In the genomic region with DNA sequence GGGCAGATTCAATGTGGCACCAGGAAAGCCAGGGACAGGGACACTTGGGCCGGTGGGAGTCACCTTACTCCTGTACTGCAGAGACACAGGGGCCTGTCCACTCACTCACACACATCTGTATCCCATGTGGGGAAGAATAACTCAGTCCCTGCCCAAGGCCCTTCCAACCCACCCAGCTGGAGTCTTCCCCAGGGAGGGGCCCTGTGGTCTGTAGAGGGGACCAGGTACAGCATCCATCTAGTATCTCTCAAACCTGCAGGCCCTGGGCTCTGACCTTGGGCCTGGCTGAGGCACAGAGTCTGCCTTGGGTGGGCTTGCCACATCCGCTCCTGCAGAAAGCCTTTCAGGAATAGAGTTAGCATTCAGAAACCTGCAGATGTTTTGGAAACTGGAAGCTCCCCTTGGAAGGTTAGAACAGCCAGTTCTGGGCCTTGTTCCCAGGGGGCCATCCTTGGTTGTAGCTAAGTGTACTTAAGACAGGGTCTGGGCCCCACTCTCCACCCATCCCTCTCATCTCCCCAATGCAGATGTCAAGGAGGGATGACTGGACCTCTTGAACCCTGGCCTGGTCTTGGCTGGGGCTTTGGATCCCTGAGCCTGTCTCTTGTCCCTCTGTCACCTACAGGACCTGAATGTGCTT, we compare ENCODE assay signal across 12 mouse cellular contexts.
A peak's percentile ranks its signal among the peaks of the same experiment; 100 is the strongest.
DNase-seq lines count a peak whose midpoint lies in the region; ATAC-seq and TF ChIP-seq lines count a peak whose summit lies in the region.
"Had no signal": no experiment of that assay in that cellular context is flagged by ENCODE, and none has a peak within 500 bp of the region (broad histone marks: within the 10 kb centered on the region; RNA-seq: fewer than 3 reads in every experiment).

No protein-coding gene starts in this region.

- H3K36me3 ChIP-seq in heart, embryonic 15.5 days, result no peaks in the 10 kb centered on the region
- no peaks in the 10 kb centered on the region for H3K36me3 ChIP-seq in embryonic facial prominence, embryonic 15.5 days
- no peaks in the 10 kb centered on the region for H3K36me3 ChIP-seq in macrophage (ENCODE audit: inconsistent target)
- no peaks in the 10 kb centered on the region for H3K36me3 ChIP-seq in forebrain, embryonic 13.5 days (ENCODE audit: poor library complexity, severe bottlenecking)
- H3K36me3 ChIP-seq: hindbrain, embryonic 13.5 days had no signal

- TF ChIP-seq POLR2A in bone marrow, adult 2 months (IDR thresholded peaks at IDR 0.05; ENCODE audit: borderline replicate concordance, control insufficient read depth, low read depth, low read length), result no peak

- no peak overlapping the region for H3K9ac ChIP-seq in heart, embryonic 15.5 days
- H3K9ac ChIP-seq in embryonic facial prominence, embryonic 15.5 days, result no peak overlapping the region
- no peak overlapping the region for H3K9ac ChIP-seq in forebrain, embryonic 13.5 days
- H3K9ac ChIP-seq: hindbrain, embryonic 13.5 days had no signal

- peaks cover 37% of the 10 kb centered on the region for H3K4me1 ChIP-seq in heart, embryonic 15.5 days (replicated peaks)
- H3K4me1 ChIP-seq in bone marrow, adult 2 months (ENCODE audit: control insufficient read depth, insufficient read depth, low read length), result peaks cover 11% of the 10 kb centered on the region; the same call in 1 of the 2 replicates
- peaks cover 63% of the 10 kb centered on the region for H3K4me1 ChIP-seq in embryonic facial prominence, embryonic 15.5 days
- H3K4me1 ChIP-seq in forebrain, embryonic 13.5 days, result peaks cover 22% of the 10 kb centered on the region

- no peaks in the 10 kb centered on the region for H3K27me3 ChIP-seq in heart, embryonic 15.5 days
- H3K27me3 ChIP-seq in embryonic facial prominence, embryonic 15.5 days, result no peaks in the 10 kb centered on the region
- H3K27me3 ChIP-seq in forebrain, embryonic 13.5 days, result no peaks in the 10 kb centered on the region

- no peak for DNase-seq in heart, adult 9 months (ENCODE audit: low spot score in 2 of 2)
- DNase-seq in adrenal gland, postnatal 4 days (ENCODE audit: low spot score in 2 of 2), result no peak
- DNase-seq in embryo, embryonic 9.5 days (ENCODE audit: extremely low spot score), result no peak
- DNase-seq: kidney, postnatal 14 days; right cerebral cortex, postnatal 25 days had no signal

- no peaks in the 10 kb centered on the region for H3K9me3 ChIP-seq in heart, embryonic 15.5 days (replicated peaks)
- H3K9me3 ChIP-seq in embryonic facial prominence, embryonic 15.5 days (replicated peaks), result no peaks in the 10 kb centered on the region
- H3K9me3 ChIP-seq in forebrain, embryonic 13.5 days (replicated peaks), result no peaks in the 10 kb centered on the region
- H3K9me3 ChIP-seq: hindbrain, embryonic 13.5 days; megakaryocyte, embryonic 14.5 days had no signal

- TF ChIP-seq CTCF in bone marrow, adult 2 months (IDR thresholded peaks at IDR 0.05; ENCODE audit: control insufficient read depth, insufficient read depth, low read length), result no peak

- H3K4me2 ChIP-seq in heart, embryonic 15.5 days, result no peak overlapping the region
- 0 out of 2 replicates have a peak overlapping the region, but pooled peaks have one; percentile 23 for H3K4me2 ChIP-seq in embryonic facial prominence, embryonic 15.5 days (replicated peaks)
- H3K4me2 ChIP-seq in forebrain, embryonic 13.5 days, result no peak overlapping the region
- H3K4me2 ChIP-seq: hindbrain, embryonic 13.5 days had no signal

- peaks cover 13% of the 10 kb centered on the region; the same call in 1 of the 2 replicates for H3K79me2 ChIP-seq in macrophage (ENCODE audit: inconsistent target)

- H3K27ac ChIP-seq in heart, embryonic 15.5 days, result peak overlapping the region; percentile 33; the same call in 1 of the 2 replicates
- H3K27ac ChIP-seq in bone marrow, adult 2 months (ENCODE audit: control insufficient read depth, insufficient read depth, low read depth, low read length, poor library complexity), result peak overlapping the region; percentile 89
- H3K27ac ChIP-seq in embryonic facial prominence, embryonic 15.5 days (replicated peaks), result peak overlapping the region; percentile 88
- H3K27ac ChIP-seq in macrophage, result peak overlapping the region; percentile 96
- H3K27ac ChIP-seq in forebrain, embryonic 13.5 days, result no peak overlapping the region
- H3K27ac ChIP-seq: hindbrain, embryonic 13.5 days had no signal

- WGBS in heart, embryonic 15.5 days, result 86% methylated on average over 2 of the region's 2 CpGs
- 82% methylated on average over 2 of the region's 2 CpGs for WGBS in bone marrow, adult 2 months
- 67% methylated on average over 2 of the region's 2 CpGs for WGBS in embryonic facial prominence, embryonic 15.5 days
- WGBS in macrophage (ENCODE audit: missing documents), result 100% methylated on average over 2 of the region's 2 CpGs
- 86% methylated on average over 2 of the region's 2 CpGs for WGBS in forebrain, embryonic 13.5 days

- no peak overlapping the region for H3K4me3 ChIP-seq in heart, embryonic 15.5 days
- no peak overlapping the region for H3K4me3 ChIP-seq in bone marrow, adult 2 months (replicated peaks; ENCODE audit: control insufficient read depth, low read depth, low read length)
- H3K4me3 ChIP-seq in embryonic facial prominence, embryonic 15.5 days (replicated peaks), result no peak overlapping the region
- H3K4me3 ChIP-seq in macrophage (ENCODE audit: inconsistent target), result no peak overlapping the region
- no peak overlapping the region for H3K4me3 ChIP-seq in forebrain, embryonic 13.5 days
- H3K4me3 ChIP-seq: hindbrain, embryonic 13.5 days had no signal

- no peak for ATAC-seq in heart, embryonic 15.5 days (replicated peaks; ENCODE audit: insufficient number of reproducible peaks, insufficient read depth, low FRiP score, low read depth)
- no peak for ATAC-seq in embryonic facial prominence, embryonic 15.5 days (ENCODE audit: insufficient number of reproducible peaks, low FRiP score, low TSS enrichment, low read depth)
- no peak for ATAC-seq in forebrain, embryonic 13.5 days
